Mouse (Mus musculus): Measurements from ENCODE around the gene Zbtb7a.

- TF ChIP-seq CTCF (IDR thresholded peaks at IDR 0.05; ENCODE audit: low read depth) (no peak), EP300 (optimal IDR thresholded peaks at IDR 0.05) (no peak)
These were observed 10.3 kb downstream of the Zbtb7a start for GRCm38 (mm10) chr10:81145307-81145706.
